Mouse (Mus musculus) lung, postnatal 0 days (tissue): Measurements from ENCODE around the gene Slc46a1. TPM values are rescaled to one million over a fixed set of nuclear protein-coding genes. Genes with fewer than 3 reads are reported as not detected.

ENCODE experiments used
- ATAC-seq: fragments of 200-750 bp; cut with Nextera tagmentation; 2 replicates; pipeline ENCODE4 v1.8.0; 2017; ENCODE audit warnings: moderate library complexity
- DNase-seq: peaks from one replicate; pipeline ENCODE4 v3.0.0-alpha.2; 2016; ENCODE audit warnings: low spot score
- H3K27ac ChIP-seq: fragments of 300-500 bp; sonication (generic); 2 replicates; pipeline ENCODE4 v1.5.1; 2014; ENCODE audit warnings: antibody characterized with exemption, mild to moderate bottlenecking, low read length, mixed read lengths
- H3K27me3 ChIP-seq: fragments of 300-500 bp; sonication (generic); replicated peaks from 2 replicates; pipeline ENCODE4 v1.6.1; 2014; ENCODE audit warnings: low read length, mixed read lengths; ENCODE audit not compliant: insufficient read depth
- H3K36me3 ChIP-seq: fragments of 300-500 bp; sonication (generic); 2 replicates; pipeline ENCODE4 v1.6.1; 2014; ENCODE audit warnings: low read length, mixed read lengths; ENCODE audit not compliant: insufficient read depth
- H3K4me1 ChIP-seq: fragments of 300-500 bp; sonication (generic); 2 replicates; pipeline ENCODE4 v1.6.1; 2014; ENCODE audit warnings: antibody characterized with exemption, low read depth, low read length, mixed read lengths; ENCODE audit not compliant: insufficient read depth
- H3K4me2 ChIP-seq: fragments of 300-500 bp; sonication (generic); replicated peaks from 2 replicates; pipeline ENCODE4 v1.6.1; 2014; ENCODE audit warnings: low read depth, mild to moderate bottlenecking, low read length, moderate library complexity, mixed read lengths
- H3K4me3 ChIP-seq: fragments of 300-500 bp; sonication (generic); 2 replicates; pipeline ENCODE4 v1.5.1; 2014; ENCODE audit warnings: low read depth, low read length
- H3K9ac ChIP-seq: fragments of 300-500 bp; sonication (generic); replicated peaks from 2 replicates; pipeline ENCODE4 v1.6.1; 2014; ENCODE audit warnings: low read depth, mild to moderate bottlenecking
- H3K9me3 ChIP-seq: fragments of 300-500 bp; sonication (generic); 2 replicates; pipeline ENCODE4 v1.6.1; 2016; ENCODE audit warnings: low read length, mixed read lengths
- CTCF ChIP-seq: IDR thresholded peaks from 2 replicates; pipeline ENCODE4 v1.5.1; 2016; ENCODE audit warnings: antibody characterized with exemption, mild to moderate bottlenecking
- EP300 ChIP-seq: IDR thresholded peaks from 2 replicates; pipeline ENCODE4 v1.6.1; 2016; ENCODE audit warnings: antibody characterized with exemption, mild to moderate bottlenecking, control low read depth
- WGBS: fragments of 180-500 bp; shearing (Covaris S2); extraction: QIAGEN DNeasy Blood & Tissue Kit; methylation state at CpG from one replicate; pipeline ENCODE4 v1.1.7; 2014; 5-methylcytosine and 5-hydroxymethylcytosine counted together
- polyA plus RNA-seq: library from polyadenylated mRNA; unstranded; fragments of >200 nt; fragmentation: Nextera tagmentation; extraction: Ambion mirVana; gene quantifications from 2 replicates; pipeline ENCODE4 v1.2.1, GENCODE M21; 2015

The Slc46a1 gene
- 10.6 and 11.9 TPM in 2 replicates for polyA plus RNA-seq

DNA sequence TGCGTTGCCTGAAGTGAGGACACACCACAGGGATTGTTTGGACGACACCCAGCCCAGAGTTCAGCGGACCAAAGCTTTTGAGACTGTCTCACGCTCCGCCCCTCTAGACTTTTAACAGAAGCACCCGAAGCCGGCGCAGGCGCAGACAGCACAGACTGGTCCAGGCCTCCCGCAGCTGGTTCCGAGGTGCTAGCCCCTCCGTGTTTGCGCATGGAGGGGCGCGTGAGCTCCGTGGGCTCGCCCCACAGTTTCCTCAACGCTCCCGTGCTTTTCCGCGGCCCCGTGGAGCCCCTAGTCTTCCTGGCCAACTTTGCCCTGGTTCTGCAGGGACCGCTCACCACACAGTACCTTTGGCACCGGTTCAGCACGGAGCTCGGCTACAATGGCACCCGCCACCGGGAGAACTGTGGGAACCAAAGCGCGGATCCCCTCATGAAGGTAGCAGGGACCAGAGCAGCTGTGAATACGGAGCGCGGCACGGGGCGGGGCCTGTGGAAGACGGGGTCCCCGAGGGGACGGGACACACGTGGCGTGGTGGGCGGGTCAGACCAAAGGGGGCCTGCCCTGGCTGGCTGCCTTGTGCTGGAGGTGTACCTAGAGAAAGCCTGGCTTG lies at the start of gene Slc46a1:
Gene Slc46a1 (plus strand): TSS at position 130 of the 613 bp plus-strand sequence.
- DNase-seq (peak; percentile 92), ATAC-seq (peak; percentile 93)
- TF ChIP-seq CTCF (no peak), EP300 (no peak)
- Histone ChIP-seq H3K9ac (peak within 1 kb of the TSS; percentile 30), H3K4me3 (peak within 1 kb of the TSS; percentile 65), H3K27me3 (no peaks in the 10 kb centered on the region), H3K27ac (peak within 1 kb of the TSS; percentile 54), H3K4me1 (peaks cover 5% of the 10 kb centered on the region; the same call in 1 of the 2 replicates), H3K9me3 (peaks cover 4% of the 10 kb centered on the region; the same call in 1 of the 2 replicates), H3K4me2 (peak within 1 kb of the TSS; percentile 94), H3K36me3 (no peaks in the 10 kb centered on the region)
- WGBS, result 1% methylated on average over 39 of the region's 41 CpGs

DNA sequence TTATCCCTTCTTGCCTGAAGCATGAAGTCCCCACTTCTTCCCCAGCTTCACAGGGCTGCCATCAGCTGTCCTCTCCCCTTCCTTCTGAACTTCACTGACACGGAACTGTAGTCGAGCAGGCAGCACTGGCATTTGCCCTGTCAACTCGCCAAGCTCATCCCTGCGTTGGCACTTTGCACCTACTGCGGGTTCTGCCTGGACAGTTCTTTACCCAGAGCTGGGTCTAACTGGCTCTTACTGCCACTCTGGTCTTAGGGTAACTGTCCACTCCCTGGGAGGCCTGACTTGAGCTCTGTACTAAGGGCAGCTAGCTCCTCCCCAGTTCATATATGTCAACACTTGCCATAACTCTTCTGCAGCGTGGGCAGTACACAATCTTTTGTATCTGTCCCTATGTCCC lies 48.6 kb upstream of the Slc46a1 start:
- no peaks in the 10 kb centered on the region for H3K27me3 ChIP-seq
- H3K4me3 ChIP-seq, result no peak overlapping the region

DNA sequence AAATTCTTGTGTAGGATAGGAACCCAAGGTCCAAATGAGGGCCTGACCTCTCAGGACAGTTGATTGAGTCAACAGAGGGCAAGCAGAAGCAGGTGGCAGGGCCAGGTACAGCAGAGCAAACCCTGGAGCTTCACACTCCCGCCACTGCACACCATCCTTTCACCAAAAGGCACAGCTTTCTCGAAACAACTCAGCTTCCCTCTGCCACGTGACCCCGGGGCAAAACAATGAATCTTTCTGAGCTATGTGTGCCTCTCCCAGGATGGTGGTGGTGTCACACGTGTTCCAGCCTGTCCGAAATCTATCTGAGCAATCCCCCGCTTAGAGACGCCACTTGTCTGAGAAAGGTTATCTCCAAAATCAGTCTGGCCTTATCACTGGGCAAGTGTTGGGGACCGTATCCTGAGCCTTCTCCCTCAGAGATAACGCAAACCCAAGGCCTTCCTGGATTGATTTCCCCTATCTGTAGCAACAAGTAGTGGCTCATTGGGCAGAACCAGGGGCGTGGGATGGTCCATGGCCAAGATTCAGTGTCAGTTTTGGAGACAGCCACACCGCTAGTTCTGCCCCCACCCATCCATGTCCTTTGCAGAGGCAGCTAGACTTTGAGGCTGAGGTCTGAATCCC lies 45.1 kb upstream of the Slc46a1 start:
- ATAC-seq, result no peak
- H3K27me3 ChIP-seq, result no peaks in the 10 kb centered on the region
- no peak overlapping the region for H3K4me2 ChIP-seq

More for the DNA sequence above, 48.6 kb upstream of the Slc46a1 start:
- Histone ChIP-seq H3K4me2 (no peak overlapping the region), H3K36me3 (no peaks in the 10 kb centered on the region), H3K4me1 (no peaks in the 10 kb centered on the region), H3K27ac (no peak overlapping the region), H3K9me3 (no peaks in the 10 kb centered on the region), H3K9ac (no peak overlapping the region)
- 64% methylated on average over 6 of the region's 6 CpGs for WGBS
- ATAC-seq, result no peak
- no peak for DNase-seq
- TF ChIP-seq EP300, result no peak
- no peak for TF ChIP-seq CTCF

GRCm38 (mm10) chr11:78421201-78422009 lies 44.1 kb upstream of the Slc46a1 start:
- no peaks in the 10 kb centered on the region for H3K4me1 ChIP-seq

More for the DNA sequence above, 45.1 kb upstream of the Slc46a1 start:
- TF ChIP-seq EP300 (no peak), CTCF (no peak)
- Histone ChIP-seq H3K4me1 (no peaks in the 10 kb centered on the region), H3K36me3 (no peaks in the 10 kb centered on the region), H3K4me3 (no peak overlapping the region), H3K9ac (no peak overlapping the region), H3K27ac (no peak overlapping the region), H3K9me3 (no peaks in the 10 kb centered on the region)
- WGBS, result 48% methylated on average over 12 of the region's 12 CpGs
- no peak for DNase-seq

DNA sequence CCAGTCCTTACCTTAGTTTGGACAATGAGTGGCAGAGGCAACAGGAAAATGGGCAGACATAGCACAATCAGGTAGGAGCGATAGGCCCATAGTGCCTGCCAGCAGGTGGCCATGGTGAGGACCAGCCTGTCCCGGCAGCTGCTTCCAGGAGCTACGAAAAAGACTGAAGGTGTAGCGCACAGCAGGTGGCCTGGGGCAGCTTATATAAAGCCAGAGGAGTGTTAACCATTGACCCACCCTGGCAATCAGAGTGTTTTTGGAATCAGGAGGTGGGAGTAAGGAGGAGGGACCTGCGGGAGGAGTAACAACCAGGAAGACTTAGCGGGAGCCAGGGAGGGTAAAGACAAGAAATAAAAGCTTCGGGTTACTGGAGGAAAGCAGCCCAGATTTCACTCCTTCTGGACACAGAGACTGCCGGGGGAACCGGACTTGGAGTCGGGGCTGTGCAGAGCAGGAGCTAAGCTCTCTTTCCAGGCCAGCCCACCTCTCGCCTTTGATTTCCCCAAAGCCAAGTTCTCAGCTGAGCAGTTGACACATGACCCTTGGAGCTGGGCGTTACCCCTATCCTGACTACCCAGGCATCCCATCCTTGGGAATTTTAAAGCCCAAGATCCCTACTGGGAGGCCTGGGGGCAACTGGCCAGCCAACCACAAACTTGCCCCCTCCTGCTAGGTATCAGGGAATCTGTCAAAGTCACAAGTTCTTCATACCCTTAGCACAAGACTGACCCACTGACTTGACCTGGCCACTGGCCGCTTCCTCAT lies 43.3 kb upstream of the Slc46a1 start, which contains the start of gene Slc13a2:
Gene Slc13a2 (minus strand): TSS at position 163 of the 765 bp plus-strand sequence.
- Histone ChIP-seq H3K9ac (no peak within 1 kb of the TSS), H3K9me3 (no peaks in the 10 kb centered on the region), H3K4me1 (no peaks in the 10 kb centered on the region), H3K27me3 (no peaks in the 10 kb centered on the region), H3K36me3 (no peaks in the 10 kb centered on the region), H3K4me2 (no peak within 1 kb of the TSS), H3K27ac (no peak within 1 kb of the TSS), H3K4me3 (no peak within 1 kb of the TSS)
- no peak for DNase-seq
- TF ChIP-seq CTCF (peak; percentile 43), EP300 (no peak)
- peak; percentile 34; the same call in 1 of the 2 replicates for ATAC-seq
- 22% methylated on average over 13 of the region's 13 CpGs for WGBS

More at GRCm38 (mm10) chr11:78421201-78422009, 44.1 kb upstream of the Slc46a1 start:
- Histone ChIP-seq H3K9ac (no peak overlapping the region), H3K4me2 (no peak overlapping the region), H3K36me3 (no peaks in the 10 kb centered on the region), H3K27ac (no peak overlapping the region), H3K9me3 (no peaks in the 10 kb centered on the region), H3K27me3 (no peaks in the 10 kb centered on the region), H3K4me3 (no peak overlapping the region)
- peak; percentile 55 for DNase-seq
- peak; percentile 63 for ATAC-seq
- 43% methylated on average over 13 of the region's 13 CpGs for WGBS
- TF ChIP-seq EP300 (no peak), CTCF (peak; percentile 23; the same call in 1 of the 2 replicates)
